Mouse (Mus musculus) heart, postnatal 4 days (tissue): ENCODE results near the gene Klf15. TPM values are rescaled to one million over a fixed set of nuclear protein-coding genes. Genes with fewer than 3 reads are reported as not detected.
A peak's percentile ranks its signal among the peaks of the same experiment; 100 is the strongest.

Experiments used
- DNase-seq: peaks from one replicate; pipeline ENCODE4 v3.0.0; 2021
- total RNA-seq, 2 experiments: library from RNA; stranded (reverse); gene quantifications; 2 replicates each; pipeline ENCODE4 v1.2.3; 2021

The Klf15 gene
- total RNA-seq, 2 experiments from 2014 or later, result 9.7 to 11.6 TPM

- no peak for DNase-seq
Observed at GRCm38 (mm10) chr6:90465028-90465640, 2.8 kb downstream of the Klf15 start.

GRCm38 (mm10) chr6:90466079-90466478 lies 3.7 kb downstream of the Klf15 start:
- peak; percentile 35 for DNase-seq

GRCm38 (mm10) chr6:90466847-90467410 lies 4.6 kb downstream of the Klf15 start:
- no peak for DNase-seq

- DNase-seq, result no peak
Observed at GRCm38 (mm10) chr6:90468216-90468615, 5.8 kb downstream of the Klf15 start.

GRCm38 (mm10) chr6:90469041-90469440 lies 6.7 kb downstream of the Klf15 start:
- no peak for DNase-seq

GRCm38 (mm10) chr6:90470255-90470654 lies 7.9 kb downstream of the Klf15 start:
- no peak for DNase-seq

- DNase-seq, result peak; percentile 61
Observed at GRCm38 (mm10) chr6:90470947-90471541, 8.7 kb downstream of the Klf15 start.

- no peak for DNase-seq
Observed at GRCm38 (mm10) chr6:90472079-90472478, 9.7 kb downstream of the Klf15 start.

GRCm38 (mm10) chr6:90472697-90473096 lies 10.3 kb downstream of the Klf15 start:
- DNase-seq, result no peak

GRCm38 (mm10) chr6:90473630-90474360 lies 11.4 kb downstream of the Klf15 start:
- DNase-seq, result no peak

GRCm38 (mm10) chr6:90474361-90474750 lies 12.0 kb downstream of the Klf15 start:
- DNase-seq, result no peak

- no peak for DNase-seq
Observed at GRCm38 (mm10) chr6:90475176-90475853, 12.9 kb downstream of the Klf15 start.

GRCm38 (mm10) chr6:90475854-90476212 lies 13.5 kb downstream of the Klf15 start:
- DNase-seq, result no peak

GRCm38 (mm10) chr6:90476941-90477518 lies 14.7 kb downstream of the Klf15 start:
- DNase-seq, result peak; percentile 63

- DNase-seq, result no peak
Observed at GRCm38 (mm10) chr6:90484249-90484648, 21.9 kb downstream of the Klf15 start.

GRCm38 (mm10) chr6:90484876-90485275 lies 22.5 kb downstream of the Klf15 start:
- no peak for DNase-seq

- DNase-seq, result no peak
Observed at GRCm38 (mm10) chr6:90486176-90486921, 24.0 kb downstream of the Klf15 start, which contains the start of gene Aldh1l1. Aldh1l1 (plus strand) TSS chr6:90486427.

GRCm38 (mm10) chr6:90487531-90487930 lies 25.2 kb downstream of the Klf15 start:
- DNase-seq, result no peak

GRCm38 (mm10) chr6:90489532-90489931 lies 27.2 kb downstream of the Klf15 start:
- DNase-seq, result no peak

- no peak for DNase-seq
Observed at GRCm38 (mm10) chr6:90490976-90491375, 28.6 kb downstream of the Klf15 start.

- DNase-seq, result no peak
Observed at GRCm38 (mm10) chr6:90491956-90492744, 29.8 kb downstream of the Klf15 start.
